Comparison of ENCODE assay signal across 10 mouse cellular contexts in genomic region chr13:89543003-89543402, GRCm38 (mm10). TPM values are rescaled to one million over a fixed set of nuclear protein-coding genes. Genes with fewer than 3 reads are reported as not detected.
DNase-seq lines count a peak whose midpoint lies in the region; ATAC-seq and TF ChIP-seq lines count a peak whose summit lies in the region.
"Had no signal": no experiment of that assay in that cellular context is flagged by ENCODE, and none has a peak within 500 bp of the region (broad histone marks: within the 10 kb centered on the region; RNA-seq: fewer than 3 reads in every experiment).

No protein-coding gene starts in this region.

- TF ChIP-seq CTCF in lung, adult 2 months (IDR thresholded peaks at IDR 0.05; ENCODE audit: insufficient read depth, low read length): peak; percentile 37; the same call in 1 of the 2 replicates

- H3K27ac ChIP-seq in hindbrain, embryonic 13.5 days: no peak overlapping the region
- H3K27ac ChIP-seq in hindbrain, embryonic 12.5 days: no peak overlapping the region
- H3K27ac ChIP-seq in embryonic facial prominence, embryonic 14.5 days (replicated peaks; ENCODE audit: low read depth, low read length): no peak overlapping the region
- H3K27ac ChIP-seq: liver, embryonic 13.5 days had no signal

- no peak overlapping the region for H3K4me3 ChIP-seq in hindbrain, embryonic 13.5 days
- no peak overlapping the region for H3K4me3 ChIP-seq in hindbrain, embryonic 12.5 days
- no peak overlapping the region for H3K4me3 ChIP-seq in embryonic facial prominence, embryonic 14.5 days (ENCODE audit: low read depth, low read length)
- no peak overlapping the region for H3K4me3 ChIP-seq in lung, adult 2 months (replicated peaks; ENCODE audit: extremely low read depth, low read depth, low read length)
- H3K4me3 ChIP-seq: liver, embryonic 13.5 days had no signal

- H3K27me3 ChIP-seq in hindbrain, embryonic 13.5 days: peaks cover 5% of the 10 kb centered on the region; the same call in 1 of the 2 replicates
- no peaks in the 10 kb centered on the region; the same call in 1 of the 2 replicates for H3K27me3 ChIP-seq in hindbrain, embryonic 12.5 days
- H3K27me3 ChIP-seq in embryonic facial prominence, embryonic 14.5 days (replicated peaks; ENCODE audit: control insufficient read depth, insufficient read depth, low read length): no peaks in the 10 kb centered on the region
- no peaks in the 10 kb centered on the region for H3K27me3 ChIP-seq in splenic B cell, adult 2 months (ENCODE audit: control insufficient read depth, insufficient read depth, low read length, poor library complexity, severe bottlenecking)
- H3K27me3 ChIP-seq: embryonic facial prominence, embryonic 13.5 days had no signal

- no peak for TF ChIP-seq POLR2A in lung, adult 2 months (IDR thresholded peaks at IDR 0.05; ENCODE audit: borderline replicate concordance, extremely low read depth, low read depth, low read length)

- peak; percentile 58 for ATAC-seq in hindbrain, embryonic 13.5 days (ENCODE audit: low FRiP score)
- no peak for ATAC-seq in hindbrain, embryonic 12.5 days (ENCODE audit: low FRiP score)
- no peak for ATAC-seq in embryonic facial prominence, embryonic 14.5 days (ENCODE audit: low read depth)

- H3K36me3 ChIP-seq in hindbrain, embryonic 13.5 days: no peaks in the 10 kb centered on the region
- H3K36me3 ChIP-seq in hindbrain, embryonic 12.5 days: no peaks in the 10 kb centered on the region
- H3K36me3 ChIP-seq in embryonic facial prominence, embryonic 14.5 days (ENCODE audit: control insufficient read depth, insufficient read depth, low read length): no peaks in the 10 kb centered on the region
- no peaks in the 10 kb centered on the region for H3K36me3 ChIP-seq in splenic B cell, adult 2 months (ENCODE audit: control insufficient read depth, insufficient read depth, low read length, poor library complexity, severe bottlenecking)
- H3K36me3 ChIP-seq: embryonic facial prominence, embryonic 13.5 days; liver, embryonic 13.5 days had no signal

- H3K4me2 ChIP-seq in hindbrain, embryonic 13.5 days: no peak overlapping the region
- no peak overlapping the region for H3K4me2 ChIP-seq in hindbrain, embryonic 12.5 days (replicated peaks)
- 0 out of 2 replicates have a peak overlapping the region, but pooled peaks have one; percentile 24 for H3K4me2 ChIP-seq in embryonic facial prominence, embryonic 14.5 days (ENCODE audit: low read depth, low read length)
- H3K4me2 ChIP-seq: embryonic facial prominence, embryonic 13.5 days; liver, embryonic 13.5 days had no signal

- no peaks in the 10 kb centered on the region for H3K9me3 ChIP-seq in hindbrain, embryonic 13.5 days
- no peaks in the 10 kb centered on the region for H3K9me3 ChIP-seq in hindbrain, embryonic 12.5 days (replicated peaks)
- H3K9me3 ChIP-seq in embryonic facial prominence, embryonic 14.5 days (ENCODE audit: control insufficient read depth, low read length): no peaks in the 10 kb centered on the region
- H3K9me3 ChIP-seq: embryonic facial prominence, embryonic 13.5 days; liver, embryonic 13.5 days had no signal

- no peak overlapping the region for H3K9ac ChIP-seq in hindbrain, embryonic 13.5 days
- no peak overlapping the region for H3K9ac ChIP-seq in hindbrain, embryonic 12.5 days
- H3K9ac ChIP-seq in embryonic facial prominence, embryonic 14.5 days (ENCODE audit: low read depth, low read length): no peak overlapping the region
- H3K9ac ChIP-seq: embryonic facial prominence, embryonic 13.5 days; liver, embryonic 13.5 days had no signal

- peaks cover 8% of the 10 kb centered on the region; the same call in 1 of the 2 replicates for H3K4me1 ChIP-seq in hindbrain, embryonic 13.5 days (replicated peaks)
- H3K4me1 ChIP-seq in hindbrain, embryonic 12.5 days: 0 out of 2 replicates have a peak, but pooled peaks cover 3% of the 10 kb centered on the region
- H3K4me1 ChIP-seq in embryonic facial prominence, embryonic 14.5 days (ENCODE audit: control insufficient read depth, insufficient read depth, low read length): peaks cover 2% of the 10 kb centered on the region; the same call in 1 of the 2 replicates
- peaks cover 6% of the 10 kb centered on the region; the same call in 1 of the 2 replicates for H3K4me1 ChIP-seq in lung, adult 2 months (ENCODE audit: control insufficient read depth, insufficient read depth, low read length)
- H3K4me1 ChIP-seq: liver, embryonic 13.5 days had no signal

- WGBS in hindbrain, embryonic 13.5 days: 8% methylated on average over 3 of the region's 3 CpGs
- 7% methylated on average over 3 of the region's 3 CpGs for WGBS in hindbrain, embryonic 12.5 days
- WGBS in embryonic facial prominence, embryonic 14.5 days: 2% methylated on average over 3 of the region's 3 CpGs
- 3% methylated on average over 3 of the region's 3 CpGs for WGBS in lung, adult 2 months

- DNase-seq in B cell, adult 2 months: peak; percentile 29 to 31
- peak; percentile 51 for DNase-seq in Muller cell, postnatal 12 days (ENCODE audit: inconsistent ontology term)
- peak; percentile 90 for DNase-seq in embryonic facial prominence, embryonic 14.5 days (ENCODE audit: low spot score)
- DNase-seq in lung, adult 2 months: no peak
- DNase-seq in splenic B cell, adult 2 months (ENCODE audit: low read depth, low spot score): peak; percentile 72
- DNase-seq in thymus, postnatal 36 days: no peak
- DNase-seq: liver, embryonic 13.5 days had no signal

RNA-seq across cellular contexts. Expression of gene Hapln1, which starts 3.4 kb away (rescaled TPM):
- 1.6 and 1.8 TPM in 2 replicates for polyA plus RNA-seq in hindbrain, embryonic 13.5 days (2015; fragmentation: Nextera tagmentation; extraction: Ambion mirVana)
- 8.9 and 18.4 TPM in 2 replicates for polyA plus RNA-seq in hindbrain, embryonic 12.5 days (2016; fragmentation: Nextera tagmentation; extraction: Ambion mirVana)
- polyA plus RNA-seq in embryonic facial prominence, embryonic 14.5 days (2014; fragmentation: Nextera tagmentation; extraction: Ambion mirVana): 25.2 and 38.3 TPM in 2 replicates
- 0.26 and 0.45 TPM in 2 replicates for polyA plus RNA-seq in lung, adult 2 months (2012; rRNA removed)

Comparison
In these comparisons a context has a peak if more than half of its experiments do, and no peak if none do; other contexts are left out.
1. DNase-seq: peak in B cell, adult 2 months (2 of 2), Muller cell, postnatal 12 days (single experiment), embryonic facial prominence, embryonic 14.5 days (single experiment) and splenic B cell, adult 2 months (single experiment); none in lung, adult 2 months (single experiment) and thymus, postnatal 36 days (0 of 2).